Mouse (Mus musculus) ES-CJ7 (cell line): ENCODE measurements around the gene Chst3.
"Not testable (repeated sequence)": the region's sequence is repeated elsewhere in the genome, so short reads cannot be mapped to it uniquely, and the experiment has no call there.

Experiments
- DNase-seq: peaks from one replicate; pipeline ENCODE4 v3.0.0; 2011; ENCODE audit warnings: low read depth, low spot score

The Chst3 gene

GRCm38 (mm10) chr10:60230321-60231088, 11.4 kb upstream of the Chst3 start:
- DNase-seq: peak; percentile 42

- no peak for DNase-seq
Observed at GRCm38 (mm10) chr10:60229113-60229512, 10.1 kb upstream of the Chst3 start.

- no peak for DNase-seq
Observed at GRCm38 (mm10) chr10:60227666-60228065, 8.6 kb upstream of the Chst3 start.

- peak; percentile 32 for DNase-seq
Observed at GRCm38 (mm10) chr10:60224601-60225000, 5.5 kb upstream of the Chst3 start.

GRCm38 (mm10) chr10:60221571-60222259, 2.7 kb upstream of the Chst3 start:
- DNase-seq: not testable (repeated sequence)

GRCm38 (mm10) chr10:60220607-60221006, 1.5 kb upstream of the Chst3 start:
- DNase-seq: no peak

- DNase-seq: no peak
Observed at GRCm38 (mm10) chr10:60220042-60220523, 1.0 kb upstream of the Chst3 start.

GRCm38 (mm10) chr10:60218033-60218590, 948 bp downstream of the Chst3 start:
- DNase-seq: no peak

- no peak for DNase-seq
Observed at GRCm38 (mm10) chr10:60216331-60217095, 2.5 kb downstream of the Chst3 start.

- DNase-seq: peak; percentile 56
Observed at GRCm38 (mm10) chr10:60215077-60215960, 3.7 kb downstream of the Chst3 start.

GRCm38 (mm10) chr10:60212589-60213379, 6.3 kb downstream of the Chst3 start:
- DNase-seq: no peak

- DNase-seq: no peak
Observed at GRCm38 (mm10) chr10:60211501-60212005, 7.5 kb downstream of the Chst3 start.

- no peak for DNase-seq
Observed at GRCm38 (mm10) chr10:60210468-60210867, 8.6 kb downstream of the Chst3 start.

- DNase-seq: no peak
Observed at GRCm38 (mm10) chr10:60209237-60209636, 9.8 kb downstream of the Chst3 start.

GRCm38 (mm10) chr10:60207166-60207705, 11.8 kb downstream of the Chst3 start:
- DNase-seq: no peak

- DNase-seq: no peak
Observed at GRCm38 (mm10) chr10:60205601-60206241, 13.3 kb downstream of the Chst3 start.

GRCm38 (mm10) chr10:60202785-60203184, 16.3 kb downstream of the Chst3 start:
- DNase-seq: no peak

- no peak for DNase-seq
Observed at GRCm38 (mm10) chr10:60200996-60201395, 18.1 kb downstream of the Chst3 start.

GRCm38 (mm10) chr10:60199378-60199777, 19.7 kb downstream of the Chst3 start:
- DNase-seq: no peak
